Mouse (Mus musculus) cerebral cortex, adult 2 months (tissue): ENCODE results near the gene Gpam.

Experiments used
- WGBS: fragments of 180-500 bp; shearing (Covaris S2); methylation state at CpG from one replicate; pipeline ENCODE4 v1.1.7; 2018; 5-methylcytosine and 5-hydroxymethylcytosine counted together

Gene Gpam

GRCm38 (mm10) chr19:55127072-55127718 lies at the start of gene Gpam:
TSS of gene Gpam (minus strand) at chr19:55127238.
- WGBS, result 60% methylated on average over 11 of the region's 11 CpGs

GRCm38 (mm10) chr19:55171585-55171984 lies 44.5 kb upstream of the Gpam start:
- 84% methylated on average over 1 of the region's 1 CpGs for WGBS

- 94% methylated on average over 8 of the region's 8 CpGs for WGBS
Observed at GRCm38 (mm10) chr19:55169236-55169729, 42.2 kb upstream of the Gpam start.

GRCm38 (mm10) chr19:55168360-55168759 lies 41.3 kb upstream of the Gpam start:
- WGBS, result 74% methylated on average over 6 of the region's 6 CpGs

GRCm38 (mm10) chr19:55167741-55168140 lies 40.7 kb upstream of the Gpam start:
- 79% methylated on average over 2 of the region's 2 CpGs for WGBS

GRCm38 (mm10) chr19:55166741-55167140 lies 39.7 kb upstream of the Gpam start:
- WGBS, result 72% methylated on average over 2 of the region's 2 CpGs

GRCm38 (mm10) chr19:55165954-55166353 lies 38.9 kb upstream of the Gpam start:
- 72% methylated on average over 4 of the region's 4 CpGs for WGBS

- WGBS, result 79% methylated on average over 1 of the region's 1 CpGs
Observed at GRCm38 (mm10) chr19:55165183-55165865, 38.3 kb upstream of the Gpam start.

GRCm38 (mm10) chr19:55164162-55164561 lies 37.1 kb upstream of the Gpam start:
- 92% methylated on average over 1 of the region's 1 CpGs for WGBS

- WGBS, result 83% methylated on average over 4 of the region's 4 CpGs
Observed at GRCm38 (mm10) chr19:55162271-55162670, 35.2 kb upstream of the Gpam start.

- 87% methylated on average over 6 of the region's 6 CpGs for WGBS
Observed at GRCm38 (mm10) chr19:55159826-55160225, 32.8 kb upstream of the Gpam start.

GRCm38 (mm10) chr19:55158606-55159005 lies 31.6 kb upstream of the Gpam start:
- WGBS, result 60% methylated on average over 8 of the region's 8 CpGs

- 93% methylated on average over 7 of the region's 7 CpGs for WGBS
Observed at GRCm38 (mm10) chr19:55157029-55157428, 30.0 kb upstream of the Gpam start.

GRCm38 (mm10) chr19:55152983-55153382 lies 25.9 kb upstream of the Gpam start:
- 95% methylated on average over 6 of the region's 6 CpGs for WGBS

GRCm38 (mm10) chr19:55152274-55152673 lies 25.2 kb upstream of the Gpam start:
- WGBS, result 76% methylated on average over 6 of the region's 6 CpGs

GRCm38 (mm10) chr19:55149646-55150045 lies 22.6 kb upstream of the Gpam start:
- WGBS, result 63% methylated on average over 6 of the region's 6 CpGs

GRCm38 (mm10) chr19:55148109-55148508 lies 21.1 kb upstream of the Gpam start:
- WGBS, result 80% methylated on average over 6 of the region's 6 CpGs

- 52% methylated on average over 9 of the region's 9 CpGs for WGBS
Observed at GRCm38 (mm10) chr19:55147568-55147967, 20.5 kb upstream of the Gpam start.

- 83% methylated on average over 2 of the region's 2 CpGs for WGBS
Observed at GRCm38 (mm10) chr19:55145136-55145535, 18.1 kb upstream of the Gpam start.

GRCm38 (mm10) chr19:55144691-55145090 lies 17.7 kb upstream of the Gpam start:
- WGBS, result 83% methylated on average over 5 of the region's 5 CpGs

- WGBS, result 52% methylated on average over 11 of the region's 11 CpGs
Observed at GRCm38 (mm10) chr19:55143391-55144300, 16.6 kb upstream of the Gpam start.

- WGBS, result 95% methylated on average over 7 of the region's 7 CpGs
Observed at GRCm38 (mm10) chr19:55139301-55139700, 12.3 kb upstream of the Gpam start.
